Mouse (Mus musculus): ENCODE measurements around the gene Ccnf. TPM values are rescaled to one million over a fixed set of nuclear protein-coding genes. Genes with fewer than 3 reads are reported as not detected.

Gene Ccnf
- polyA plus RNA-seq (2021), result 12.9 TPM

- ChIA-PET POLR2A (interaction anchor here (0.6 kb wide), 1 partner anchor 40 kb away, joined by 3 read pairs; no protein-coding TSS in a partner anchor), CTCF (interaction anchor here (1.2 to 1.8 kb wide), 3 partner anchors 18 to 100 kb away, joined by 3 to 4 read pairs (median 3); partner anchors contain the start of gene Abca3)
- DNase-seq (ENCODE audit: low read depth, low spot score) (peak; percentile 88), ATAC-seq (peak; percentile 98)
- no peaks in the 10 kb centered on the region for H3K27me3 ChIP-seq
- TF ChIP-seq CTCF (IDR thresholded peaks at IDR 0.05), result no peak
- in situ Hi-C loops (cut with MboI; ENCODE audit: low pct_unique_long_range_greater_than_20kb), result no loop called here
These were observed at the start of gene Ccnf for GRCm38 (mm10) chr17:24251320-24252069. Gene Ccnf (minus strand): TSS chr17:24251484.

GRCm38 (mm10) chr17:24300651-24301050 lies 49.4 kb upstream of the Ccnf start:
- TF ChIP-seq CTCF (IDR thresholded peaks at IDR 0.05), result no peak
- no peaks in the 10 kb centered on the region for H3K27me3 ChIP-seq
- DNase-seq (ENCODE audit: low read depth, low spot score) (no peak), ATAC-seq (no peak)
- ChIA-PET POLR2A (no interaction called here), CTCF (no interaction called here)
- in situ Hi-C loops (cut with MboI; ENCODE audit: low pct_unique_long_range_greater_than_20kb), result no loop called here

GRCm38 (mm10) chr17:24289338-24289737 lies 38.1 kb upstream of the Ccnf start:
- CTCF ChIA-PET, result no interaction called here
- POLR2A ChIA-PET, result no interaction called here
- ATAC-seq, result no peak
- TF ChIP-seq CTCF (IDR thresholded peaks at IDR 0.05), result no peak
- in situ Hi-C loops (cut with MboI; ENCODE audit: low pct_unique_long_range_greater_than_20kb), result no loop called here
- no peak for DNase-seq (ENCODE audit: low read depth, low spot score)
- no peaks in the 10 kb centered on the region for H3K27me3 ChIP-seq

- no peaks in the 10 kb centered on the region for H3K27me3 ChIP-seq
- DNase-seq (ENCODE audit: low read depth, low spot score) (no peak), ATAC-seq (no peak)
- CTCF ChIA-PET, result no interaction called here
- in situ Hi-C loops (cut with MboI; ENCODE audit: low pct_unique_long_range_greater_than_20kb), result no loop called here
- no peak for TF ChIP-seq CTCF (IDR thresholded peaks at IDR 0.05)
- POLR2A ChIA-PET, result no interaction called here
These were observed 37.2 kb upstream of the Ccnf start for GRCm38 (mm10) chr17:24288477-24288876.

GRCm38 (mm10) chr17:24285680-24286079 lies 34.4 kb upstream of the Ccnf start:
- POLR2A ChIA-PET, result no interaction called here
- in situ Hi-C loops (cut with MboI; ENCODE audit: low pct_unique_long_range_greater_than_20kb), result no loop called here
- no peak for DNase-seq (ENCODE audit: low read depth, low spot score)
- no peak for ATAC-seq
- H3K27me3 ChIP-seq, result peaks cover 9% of the 10 kb centered on the region
- CTCF ChIA-PET, result no interaction called here
- TF ChIP-seq CTCF (IDR thresholded peaks at IDR 0.05), result no peak

- ChIA-PET CTCF (interaction anchor here (1.4 kb wide), 1 partner anchor 13 kb away, joined by 3 read pairs; no protein-coding TSS in a partner anchor), POLR2A (no interaction called here)
- DNase-seq (ENCODE audit: low read depth, low spot score) (no peak), ATAC-seq (no peak)
- TF ChIP-seq CTCF (IDR thresholded peaks at IDR 0.05), result no peak
- in situ Hi-C loops (cut with MboI; ENCODE audit: low pct_unique_long_range_greater_than_20kb), result no loop called here
- H3K27me3 ChIP-seq, result peaks cover 9% of the 10 kb centered on the region
These were observed 32.1 kb upstream of the Ccnf start for GRCm38 (mm10) chr17:24283266-24283818.

GRCm38 (mm10) chr17:24282637-24283036 lies 31.4 kb upstream of the Ccnf start:
- CTCF ChIA-PET, result interaction anchor here (1.4 kb wide), 1 partner anchor 14 kb away, joined by 3 read pairs; no protein-coding TSS in a partner anchor
- in situ Hi-C loops (cut with MboI; ENCODE audit: low pct_unique_long_range_greater_than_20kb), result no loop called here
- POLR2A ChIA-PET, result no interaction called here
- ATAC-seq (no peak), DNase-seq (ENCODE audit: low read depth, low spot score) (no peak)
- TF ChIP-seq CTCF (IDR thresholded peaks at IDR 0.05), result no peak
- peaks cover 9% of the 10 kb centered on the region for H3K27me3 ChIP-seq

- H3K27me3 ChIP-seq, result peaks cover 9% of the 10 kb centered on the region
- ChIA-PET POLR2A (no interaction called here), CTCF (interaction anchor here (0.7 kb wide), 1 partner anchor 35 kb away, joined by 3 read pairs; no protein-coding TSS in a partner anchor)
- in situ Hi-C loops (cut with MboI; ENCODE audit: low pct_unique_long_range_greater_than_20kb), result no loop called here
- ATAC-seq (no peak), DNase-seq (ENCODE audit: low read depth, low spot score) (no peak)
- no peak for TF ChIP-seq CTCF (IDR thresholded peaks at IDR 0.05)
These were observed 28.6 kb upstream of the Ccnf start for GRCm38 (mm10) chr17:24279907-24280306.

- in situ Hi-C loops (cut with MboI; ENCODE audit: low pct_unique_long_range_greater_than_20kb), result no loop called here
- ChIA-PET CTCF (interaction anchor here (1.4 kb wide), 1 partner anchor 20 kb away, joined by 3 read pairs; no protein-coding TSS in a partner anchor), POLR2A (no interaction called here)
- TF ChIP-seq CTCF (IDR thresholded peaks at IDR 0.05), result no peak
- H3K27me3 ChIP-seq, result no peaks in the 10 kb centered on the region
- DNase-seq (ENCODE audit: low read depth, low spot score) (no peak), ATAC-seq (no peak)
These were observed 15.8 kb upstream of the Ccnf start for GRCm38 (mm10) chr17:24267133-24267532.

GRCm38 (mm10) chr17:24264766-24265165 lies 13.5 kb upstream of the Ccnf start:
- DNase-seq (ENCODE audit: low read depth, low spot score) (no peak), ATAC-seq (no peak)
- no peak for TF ChIP-seq CTCF (IDR thresholded peaks at IDR 0.05)
- ChIA-PET CTCF (interaction anchor here (1.4 kb wide), 1 partner anchor 87 kb away, joined by 4 read pairs; the partner anchor contains the start of gene Abca3), POLR2A (no interaction called here)
- in situ Hi-C loops (cut with MboI; ENCODE audit: low pct_unique_long_range_greater_than_20kb), result no loop called here
- no peaks in the 10 kb centered on the region for H3K27me3 ChIP-seq

GRCm38 (mm10) chr17:24260516-24260915 lies 9.2 kb upstream of the Ccnf start:
- POLR2A ChIA-PET, result no interaction called here
- CTCF ChIA-PET, result no interaction called here
- no peak for TF ChIP-seq CTCF (IDR thresholded peaks at IDR 0.05)
- in situ Hi-C loops (cut with MboI; ENCODE audit: low pct_unique_long_range_greater_than_20kb), result no loop called here
- DNase-seq (ENCODE audit: low read depth, low spot score), result no peak
- H3K27me3 ChIP-seq, result no peaks in the 10 kb centered on the region
- no peak for ATAC-seq
